ENCODE assay signal across 8 mouse cellular contexts in the genomic region with DNA sequence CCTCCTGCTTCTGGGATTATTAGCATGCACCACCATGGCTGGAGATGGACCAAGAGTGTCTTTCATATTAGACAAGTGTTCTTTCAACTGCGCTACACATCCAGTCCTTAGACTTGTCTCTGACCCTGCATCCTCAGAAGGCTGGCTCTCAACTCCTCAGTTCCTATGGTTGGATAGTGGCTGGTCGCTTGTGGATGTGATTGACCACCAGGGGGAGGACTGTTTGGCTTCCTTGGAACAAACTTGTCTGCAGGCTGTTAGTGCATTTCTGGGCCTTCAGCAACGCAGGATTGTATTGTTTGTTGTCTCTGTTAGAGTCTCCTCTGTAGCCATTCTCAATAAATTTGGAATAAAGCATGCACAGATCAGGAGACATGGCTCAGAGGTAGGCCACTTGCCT. TPM values are rescaled to one million over a fixed set of nuclear protein-coding genes. Genes with fewer than 3 reads are reported as not detected.
DNase-seq lines count a peak whose midpoint lies in the region; ATAC-seq lines count a peak whose summit lies in the region.

No protein-coding gene starts in this region.

- H3K27me3 ChIP-seq in neural tube, embryonic 11.5 days (ENCODE audit: control insufficient read depth, insufficient read depth, low read length) = no peaks in the 10 kb centered on the region
- no peaks in the 10 kb centered on the region for H3K27me3 ChIP-seq in neural tube, embryonic 15.5 days (replicated peaks)

- no peak overlapping the region for H3K9ac ChIP-seq in neural tube, embryonic 11.5 days (ENCODE audit: low read length)
- no peak overlapping the region for H3K9ac ChIP-seq in neural tube, embryonic 15.5 days (replicated peaks)

- H3K9me3 ChIP-seq in neural tube, embryonic 11.5 days (ENCODE audit: control insufficient read depth, low read length) = no peaks in the 10 kb centered on the region
- no peaks in the 10 kb centered on the region for H3K9me3 ChIP-seq in neural tube, embryonic 15.5 days (replicated peaks)

- peak; percentile 17 for DNase-seq in gastrocnemius, adult 18-20 months (ENCODE audit: low spot score)
- DNase-seq in gastrocnemius, adult 8-10 months (ENCODE audit: low spot score in 2 of 2) = no peak
- peak; percentile 23 for DNase-seq in neural tube, embryonic 11.5 days (ENCODE audit: low spot score)
- DNase-seq in cerebellum, adult 11-12 months = peak; percentile 7
- peak; percentile 29 to 48 for DNase-seq in heart, postnatal 14 days
- DNase-seq in lung, postnatal 4 days = peak; percentile 39 to 52
- DNase-seq in thymus, adult 18-20 months = no peak

- no peak overlapping the region for H3K27ac ChIP-seq in neural tube, embryonic 11.5 days (ENCODE audit: low read depth, low read length)
- no peak overlapping the region for H3K27ac ChIP-seq in neural tube, embryonic 15.5 days (replicated peaks)

- no peaks in the 10 kb centered on the region for H3K4me1 ChIP-seq in neural tube, embryonic 11.5 days (ENCODE audit: control insufficient read depth, insufficient read depth, low read length)
- no peaks in the 10 kb centered on the region for H3K4me1 ChIP-seq in neural tube, embryonic 15.5 days

- no peaks in the 10 kb centered on the region for H3K36me3 ChIP-seq in neural tube, embryonic 11.5 days (ENCODE audit: control insufficient read depth, insufficient read depth, low read length)
- H3K36me3 ChIP-seq in neural tube, embryonic 15.5 days = no peaks in the 10 kb centered on the region

- no peak overlapping the region for H3K4me2 ChIP-seq in neural tube, embryonic 11.5 days (ENCODE audit: low read depth)
- no peak overlapping the region for H3K4me2 ChIP-seq in neural tube, embryonic 15.5 days

- ATAC-seq in neural tube, embryonic 11.5 days (ENCODE audit: insufficient read depth, low FRiP score, low TSS enrichment) = no peak
- no peak for ATAC-seq in neural tube, embryonic 15.5 days (ENCODE audit: low FRiP score)

- no peak overlapping the region for H3K4me3 ChIP-seq in neural tube, embryonic 11.5 days (ENCODE audit: low read depth, low read length)
- H3K4me3 ChIP-seq in neural tube, embryonic 15.5 days (replicated peaks) = no peak overlapping the region

- intact Hi-C loops in heart, postnatal 14 days (cut with DNase I) = loop anchor here (5.0 to 10.0 kb wide), 2 partner anchors 145 to 243 kb away; no protein-coding TSS in a partner anchor

- 50% methylated on average over 3 of the region's 3 CpGs for WGBS in neural tube, embryonic 11.5 days
- 51% methylated on average over 3 of the region's 3 CpGs for WGBS in neural tube, embryonic 15.5 days

RNA-seq across cellular contexts. Expression of gene Farp1, which starts 55.4 kb away (rescaled TPM):
- 1 to 10 TPM; 5.3 to 6.1 TPM for total RNA-seq in gastrocnemius, adult 18-20 months (2021)
- 1 to 10 TPM; 3.7 to 6.8 (median 4.1) TPM for total RNA-seq in gastrocnemius, adult 8-10 months (2022)
- 23.8 and 30.8 TPM in 2 replicates for polyA plus RNA-seq in neural tube, embryonic 11.5 days (2014; fragmentation: Nextera tagmentation; extraction: Ambion mirVana)
- 28.1 and 28.5 TPM in 2 replicates for polyA plus RNA-seq in neural tube, embryonic 15.5 days (2015; fragmentation: Nextera tagmentation; extraction: Ambion mirVana)
- 10 to 100 TPM; 16.5 to 17.7 TPM for total RNA-seq in heart, postnatal 14 days (2021)

Comparison
In these comparisons a context has a peak if more than half of its experiments do, and no peak if none do; other contexts are left out.
1. DNase-seq: peak in gastrocnemius, adult 18-20 months (single experiment), neural tube, embryonic 11.5 days (single experiment), cerebellum, adult 11-12 months (single experiment), heart, postnatal 14 days (2 of 2) and lung, postnatal 4 days (2 of 2); none in gastrocnemius, adult 8-10 months (0 of 2) and thymus, adult 18-20 months (0 of 2).